Mouse (Mus musculus): ENCODE results near the gene Bicd1.

GRCm38 (mm10) chr6:149424748-149425147 lies 16.1 kb downstream of the Bicd1 start:
- TF ChIP-seq CTCF (IDR thresholded peaks at IDR 0.05; ENCODE audit: borderline replicate concordance, insufficient read depth, low read depth, low read length) (no peak), POLR2A (IDR thresholded peaks at IDR 0.05; ENCODE audit: borderline replicate concordance, insufficient read depth, low read length) (no peak)
